29 mouse cellular contexts compared by ENCODE assay signal in the genomic region with DNA sequence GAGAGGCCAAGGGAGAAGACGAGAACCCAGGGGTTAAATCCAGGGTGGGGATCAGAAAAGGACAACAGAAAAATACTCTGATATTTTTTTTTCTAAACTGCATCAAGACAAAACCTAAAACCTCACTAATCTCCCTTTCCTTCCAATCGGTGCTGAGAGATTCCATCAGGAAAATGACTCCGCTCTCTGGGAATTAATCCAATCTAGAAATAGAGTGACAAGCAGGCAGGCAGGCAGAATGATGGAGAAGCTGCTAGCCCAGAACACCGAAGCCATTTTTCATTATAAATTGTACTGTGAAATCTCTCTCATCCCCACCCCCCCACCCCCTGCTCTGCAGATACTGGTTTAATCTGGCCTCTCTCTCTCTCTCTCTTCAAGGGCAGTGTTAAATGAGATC. TPM values are rescaled to one million over a fixed set of nuclear protein-coding genes. Genes with fewer than 3 reads are reported as not detected.
DNase-seq lines count a peak whose midpoint lies in the region; ATAC-seq and TF ChIP-seq lines count a peak whose summit lies in the region.
"Had no signal": no experiment of that assay in that cellular context is flagged by ENCODE, and none has a peak within 500 bp of the region (broad histone marks: within the 10 kb centered on the region; RNA-seq: fewer than 3 reads in every experiment).

No protein-coding gene starts in this region.

- WGBS in forebrain, embryonic 15.5 days, result 35% methylated on average over 4 of the region's 4 CpGs
- 36% methylated on average over 4 of the region's 4 CpGs for WGBS in forebrain, embryonic 16.5 days
- WGBS in hindbrain, embryonic 15.5 days, result 39% methylated on average over 4 of the region's 4 CpGs
- 32% methylated on average over 4 of the region's 4 CpGs for WGBS in hindbrain, postnatal 0 days
- WGBS in neural tube, embryonic 13.5 days, result 54% methylated on average over 4 of the region's 4 CpGs
- 23% methylated on average over 4 of the region's 4 CpGs for WGBS in cerebellum, adult 2 months

- TF ChIP-seq POLR2A in cerebellum, adult 2 months (IDR thresholded peaks at IDR 0.05; ENCODE audit: borderline replicate concordance, insufficient read depth, low read length), result no peak

- H3K4me1 ChIP-seq in forebrain, embryonic 15.5 days, result peaks cover 21% of the 10 kb centered on the region
- peaks cover 9% of the 10 kb centered on the region for H3K4me1 ChIP-seq in forebrain, embryonic 16.5 days (replicated peaks; ENCODE audit: control insufficient read depth, insufficient read depth, low read length)
- H3K4me1 ChIP-seq in hindbrain, embryonic 15.5 days (replicated peaks), result peaks cover 26% of the 10 kb centered on the region
- peaks cover 13% of the 10 kb centered on the region; the same call in 1 of the 2 replicates for H3K4me1 ChIP-seq in hindbrain, postnatal 0 days (ENCODE audit: insufficient read depth, low read length)
- peaks cover 45% of the 10 kb centered on the region for H3K4me1 ChIP-seq in neural tube, embryonic 13.5 days (replicated peaks)
- H3K4me1 ChIP-seq in cerebellum, adult 2 months (ENCODE audit: control insufficient read depth, insufficient read depth, low read length), result peaks cover 21% of the 10 kb centered on the region

- H3K9me3 ChIP-seq in forebrain, embryonic 15.5 days, result no peaks in the 10 kb centered on the region
- no peaks in the 10 kb centered on the region for H3K9me3 ChIP-seq in forebrain, embryonic 16.5 days (ENCODE audit: control insufficient read depth, low read length)
- H3K9me3 ChIP-seq in hindbrain, embryonic 15.5 days, result no peaks in the 10 kb centered on the region
- no peaks in the 10 kb centered on the region for H3K9me3 ChIP-seq in hindbrain, postnatal 0 days (ENCODE audit: low read length)
- no peaks in the 10 kb centered on the region for H3K9me3 ChIP-seq in neural tube, embryonic 13.5 days
- H3K9me3 ChIP-seq: embryonic facial prominence, embryonic 10.5 days; forebrain, embryonic 13.5 days; heart, embryonic 13.5 days; kidney, embryonic 15.5 days; limb, embryonic 10.5 days; liver, embryonic 15.5 days; lung, embryonic 15.5 days; megakaryocyte, embryonic 14.5 days; neural tube, embryonic 15.5 days had no signal

- H3K36me3 ChIP-seq in forebrain, embryonic 15.5 days, result no peaks in the 10 kb centered on the region
- H3K36me3 ChIP-seq in forebrain, embryonic 16.5 days (ENCODE audit: control insufficient read depth, insufficient read depth), result no peaks in the 10 kb centered on the region
- H3K36me3 ChIP-seq in hindbrain, embryonic 15.5 days, result no peaks in the 10 kb centered on the region
- H3K36me3 ChIP-seq in hindbrain, postnatal 0 days (ENCODE audit: insufficient read depth, low read length), result no peaks in the 10 kb centered on the region
- H3K36me3 ChIP-seq in neural tube, embryonic 13.5 days, result no peaks in the 10 kb centered on the region
- H3K36me3 ChIP-seq: embryonic facial prominence, embryonic 10.5 days; heart, embryonic 13.5 days; kidney, embryonic 15.5 days; limb, embryonic 10.5 days; liver, embryonic 15.5 days; lung, embryonic 15.5 days; neural tube, embryonic 15.5 days had no signal

- no peak for TF ChIP-seq CTCF in hindbrain, postnatal 0 days (IDR thresholded peaks at IDR 0.05; ENCODE audit: low read depth)
- no peak for TF ChIP-seq CTCF in cerebellum, adult 2 months (IDR thresholded peaks at IDR 0.05; ENCODE audit: borderline replicate concordance, insufficient read depth, low read depth, low read length)

- H3K9ac ChIP-seq in forebrain, embryonic 15.5 days (replicated peaks), result no peak overlapping the region
- no peak overlapping the region for H3K9ac ChIP-seq in forebrain, embryonic 16.5 days (replicated peaks; ENCODE audit: low read depth, low read length)
- no peak overlapping the region for H3K9ac ChIP-seq in hindbrain, embryonic 15.5 days
- no peak overlapping the region for H3K9ac ChIP-seq in hindbrain, postnatal 0 days (replicated peaks; ENCODE audit: low read length)
- H3K9ac ChIP-seq in neural tube, embryonic 13.5 days, result no peak overlapping the region
- H3K9ac ChIP-seq: forebrain, embryonic 13.5 days; heart, embryonic 13.5 days; kidney, embryonic 15.5 days; liver, embryonic 15.5 days; lung, embryonic 15.5 days; neural tube, embryonic 15.5 days had no signal

- H3K4me2 ChIP-seq in forebrain, embryonic 15.5 days (replicated peaks), result no peak overlapping the region
- no peak overlapping the region for H3K4me2 ChIP-seq in forebrain, embryonic 16.5 days (ENCODE audit: low read length)
- H3K4me2 ChIP-seq in hindbrain, embryonic 15.5 days, result no peak overlapping the region
- no peak overlapping the region for H3K4me2 ChIP-seq in hindbrain, postnatal 0 days (ENCODE audit: low read depth, low read length)
- no peak overlapping the region for H3K4me2 ChIP-seq in neural tube, embryonic 13.5 days
- H3K4me2 ChIP-seq: forebrain, embryonic 13.5 days; heart, embryonic 13.5 days; kidney, embryonic 15.5 days; liver, embryonic 15.5 days; lung, embryonic 15.5 days; neural tube, embryonic 15.5 days had no signal

- ATAC-seq in forebrain, embryonic 15.5 days (replicated peaks), result no peak
- ATAC-seq in forebrain, embryonic 16.5 days, result no peak
- ATAC-seq in hindbrain, embryonic 15.5 days (ENCODE audit: low FRiP score, low read depth), result no peak
- no peak for ATAC-seq in hindbrain, postnatal 0 days
- no peak for ATAC-seq in neural tube, embryonic 13.5 days (ENCODE audit: low read depth)
- ATAC-seq: forebrain, embryonic 13.5 days had no signal

- no peaks in the 10 kb centered on the region for H3K27me3 ChIP-seq in forebrain, embryonic 15.5 days
- H3K27me3 ChIP-seq in forebrain, embryonic 16.5 days (replicated peaks; ENCODE audit: control insufficient read depth, insufficient read depth, low read length), result no peaks in the 10 kb centered on the region
- H3K27me3 ChIP-seq in hindbrain, embryonic 15.5 days, result no peaks in the 10 kb centered on the region
- no peaks in the 10 kb centered on the region for H3K27me3 ChIP-seq in hindbrain, postnatal 0 days (ENCODE audit: insufficient read depth, low read length)
- H3K27me3 ChIP-seq in neural tube, embryonic 13.5 days, result 0 out of 2 replicates have a peak, but pooled peaks cover 3% of the 10 kb centered on the region
- no peaks in the 10 kb centered on the region for H3K27me3 ChIP-seq in cerebellum, adult 2 months (ENCODE audit: control insufficient read depth, insufficient read depth, low read length)
- H3K27me3 ChIP-seq: forebrain, embryonic 13.5 days; heart, embryonic 13.5 days; kidney, embryonic 15.5 days; liver, embryonic 15.5 days; lung, embryonic 15.5 days; megakaryocyte, embryonic 14.5 days; neural tube, embryonic 15.5 days had no signal

- no peak overlapping the region for H3K4me3 ChIP-seq in forebrain, embryonic 15.5 days
- no peak overlapping the region for H3K4me3 ChIP-seq in forebrain, embryonic 16.5 days (replicated peaks; ENCODE audit: low read length)
- no peak overlapping the region for H3K4me3 ChIP-seq in hindbrain, embryonic 15.5 days
- no peak overlapping the region for H3K4me3 ChIP-seq in hindbrain, postnatal 0 days (ENCODE audit: low read length)
- no peak overlapping the region for H3K4me3 ChIP-seq in neural tube, embryonic 13.5 days
- H3K4me3 ChIP-seq in cerebellum, adult 2 months (replicated peaks; ENCODE audit: insufficient read depth, low read depth, low read length), result no peak overlapping the region
- H3K4me3 ChIP-seq: embryonic facial prominence, embryonic 10.5 days; forebrain, embryonic 13.5 days; heart, adult 2 months; heart, embryonic 13.5 days; kidney, embryonic 15.5 days; limb, embryonic 10.5 days; liver, embryonic 15.5 days; lung, embryonic 15.5 days; megakaryocyte, embryonic 14.5 days; myocyte; neural tube, embryonic 15.5 days had no signal

- peak overlapping the region; percentile 11; the same call in 1 of the 2 replicates for H3K27ac ChIP-seq in forebrain, embryonic 15.5 days (replicated peaks)
- no peak overlapping the region for H3K27ac ChIP-seq in forebrain, embryonic 16.5 days (ENCODE audit: low read length)
- H3K27ac ChIP-seq in hindbrain, embryonic 15.5 days (replicated peaks), result 0 out of 2 replicates have a peak overlapping the region, but pooled peaks have one; percentile 3
- H3K27ac ChIP-seq in hindbrain, postnatal 0 days, result no peak overlapping the region
- 0 out of 2 replicates have a peak overlapping the region, but pooled peaks have one; percentile 6 for H3K27ac ChIP-seq in neural tube, embryonic 13.5 days (replicated peaks)
- H3K27ac ChIP-seq in cerebellum, adult 2 months (ENCODE audit: insufficient read depth, low read length), result no peak overlapping the region
- H3K27ac ChIP-seq: embryonic facial prominence, embryonic 10.5 days; forebrain, embryonic 13.5 days; heart, adult 2 months; heart, embryonic 13.5 days; kidney, embryonic 15.5 days; limb, embryonic 10.5 days; liver, embryonic 15.5 days; lung, embryonic 15.5 days; neural tube, embryonic 15.5 days; stomach, postnatal 0 days had no signal

- no peak for DNase-seq in hindbrain, postnatal 0 days (ENCODE audit: low spot score)
- DNase-seq in neural tube, embryonic 10.5 days (ENCODE audit: extremely low spot score, low spot score), result no peak
- DNase-seq in cerebellum, adult 2 months, result no peak
- DNase-seq: adrenal gland, postnatal 14 days; cerebellum, postnatal 10 days; gastrocnemius, postnatal 36 days; heart, adult 2 months; heart, postnatal 14 days; kidney, adult 11 months; kidney, postnatal 4 days; liver; lung, postnatal 36 days; thymus, adult 2 months; thymus, postnatal 4 days had no signal

RNA-seq across cellular contexts. Expression of gene Atp2c1, which starts 1.8 kb away (rescaled TPM):
- 91.8 and 95.0 TPM in 2 replicates for polyA plus RNA-seq in forebrain, embryonic 15.5 days (2015; fragmentation: Nextera tagmentation; extraction: Ambion mirVana)
- polyA plus RNA-seq in forebrain, embryonic 16.5 days (2015; fragmentation: Nextera tagmentation; extraction: Ambion mirVana), result 90.1 and 96.2 TPM in 2 replicates
- 98.8 and 101 TPM in 2 replicates for polyA plus RNA-seq in hindbrain, embryonic 15.5 days (2015; fragmentation: Nextera tagmentation; extraction: Ambion mirVana)
- total RNA-seq in hindbrain, postnatal 0 days (2014; rRNA removed), result 120 and 157 TPM in 2 replicates
- polyA plus RNA-seq in hindbrain, postnatal 0 days (2015; fragmentation: Nextera tagmentation; extraction: Ambion mirVana), result 66.0 and 68.5 TPM in 2 replicates
- polyA plus RNA-seq in neural tube, embryonic 13.5 days (2015; fragmentation: Nextera tagmentation; extraction: Ambion mirVana), result 97.1 and 100 TPM in 2 replicates
- 108 and 110 TPM in 2 replicates for polyA plus RNA-seq in cerebellum, adult 2 months (2012; rRNA removed)

Comparison
In these comparisons a context has a peak if more than half of its experiments do, and no peak if none do; other contexts are left out.
1. H3K27ac ChIP-seq: peak in forebrain, embryonic 15.5 days (single experiment), hindbrain, embryonic 15.5 days (single experiment) and neural tube, embryonic 13.5 days (single experiment); none in forebrain, embryonic 16.5 days (single experiment), hindbrain, postnatal 0 days (single experiment) and cerebellum, adult 2 months (single experiment).